Mouse (Mus musculus) gastrocnemius, postnatal 4 days (tissue): ENCODE measurements around the gene Gm765. TPM values are rescaled to one million over a fixed set of nuclear protein-coding genes. Genes with fewer than 3 reads are reported as not detected.

Experiments used
- DNase-seq, 2 experiments: peaks; one replicate each; pipeline ENCODE4 v3.0.0; 2021 to 2022; ENCODE audit warnings: low spot score in 2 of 2, mixed read lengths in 2 of 2
- total RNA-seq, 2 experiments: library from RNA; stranded (reverse); gene quantifications; 2 replicates each; pipeline ENCODE4 v1.2.3; 2021

Gm765 gene
- total RNA-seq, 2 experiments from 2014 or later, result 0.13 to 0.17 TPM

GRCm38 (mm10) chr6:98223923-98224322, 118.6 kb downstream of the Gm765 start:
- no peak for DNase-seq

- no peak for DNase-seq
Observed at GRCm38 (mm10) chr6:98221970-98222369, 120.6 kb downstream of the Gm765 start.

GRCm38 (mm10) chr6:98212225-98212624, 130.3 kb downstream of the Gm765 start:
- no peak for DNase-seq

- no peak for DNase-seq
Observed at GRCm38 (mm10) chr6:98210237-98210636, 132.3 kb downstream of the Gm765 start.

- DNase-seq, result no peak
Observed at GRCm38 (mm10) chr6:98208051-98208450, 134.5 kb downstream of the Gm765 start.

- DNase-seq, result no peak
Observed at GRCm38 (mm10) chr6:98198706-98199105, 143.8 kb downstream of the Gm765 start.

- no peak for DNase-seq
Observed at GRCm38 (mm10) chr6:98190745-98191442, 151.7 kb downstream of the Gm765 start.
